Mouse (Mus musculus): ENCODE data around the gene Nr1i3. TPM values are rescaled to one million over a fixed set of nuclear protein-coding genes. Genes with fewer than 3 reads are reported as not detected.

Gene Nr1i3
- not detected in 2 replicates for polyA plus RNA-seq (2012; ENCODE audit: insufficient read depth, insufficient read length, missing spikeins)

DNA sequence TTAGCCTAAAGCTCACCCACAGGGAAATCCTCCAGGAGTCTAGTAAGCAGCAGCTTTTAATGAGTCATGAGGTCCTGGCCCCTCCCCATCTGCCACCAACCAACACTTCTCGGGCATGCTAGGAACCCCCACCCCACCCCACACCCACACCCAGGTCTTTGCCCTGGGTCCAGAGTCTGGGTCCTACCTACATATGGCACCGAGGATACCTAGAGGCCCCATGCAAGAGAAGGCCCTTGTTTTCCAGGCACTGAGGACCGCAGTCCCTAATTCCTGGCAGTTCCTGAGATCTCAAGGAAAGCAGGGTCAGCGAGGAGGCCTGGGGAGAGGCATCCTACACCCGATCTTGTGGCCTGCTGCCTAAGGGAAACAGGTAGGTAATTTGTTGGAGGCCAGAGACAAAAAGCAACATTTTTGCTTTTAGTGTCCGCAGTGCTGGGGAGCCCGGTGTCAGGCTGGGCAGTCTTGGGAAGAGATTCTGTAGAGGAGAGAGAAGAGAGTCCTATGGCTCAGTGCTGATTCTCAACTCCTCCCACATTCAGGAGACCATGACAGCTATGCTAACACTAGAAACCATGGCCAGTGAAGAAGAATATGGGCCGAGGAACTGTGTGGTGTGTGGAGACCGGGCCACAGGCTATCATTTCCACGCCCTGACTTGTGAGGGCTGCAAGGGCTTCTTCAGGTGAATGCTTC lies at the start of gene Nr1i3:
Gene Nr1i3 (plus strand): TSS at position 170 of the 696 bp plus-strand sequence.
- peaks cover 31% of the 10 kb centered on the region for H3K4me1 ChIP-seq (ENCODE audit: control insufficient read depth, insufficient read depth, low read length)
- no peak within 1 kb of the TSS for H3K4me3 ChIP-seq (ENCODE audit: insufficient read depth, low read length)
- no peak within 1 kb of the TSS for H3K27ac ChIP-seq (ENCODE audit: insufficient read depth, low read depth, low read length)
- no peak for TF ChIP-seq CTCF (IDR thresholded peaks at IDR 0.05; ENCODE audit: low read depth, low read length)
- TF ChIP-seq POLR2A (IDR thresholded peaks at IDR 0.05; ENCODE audit: borderline replicate concordance, low read depth, low read length), result no peak

DNA sequence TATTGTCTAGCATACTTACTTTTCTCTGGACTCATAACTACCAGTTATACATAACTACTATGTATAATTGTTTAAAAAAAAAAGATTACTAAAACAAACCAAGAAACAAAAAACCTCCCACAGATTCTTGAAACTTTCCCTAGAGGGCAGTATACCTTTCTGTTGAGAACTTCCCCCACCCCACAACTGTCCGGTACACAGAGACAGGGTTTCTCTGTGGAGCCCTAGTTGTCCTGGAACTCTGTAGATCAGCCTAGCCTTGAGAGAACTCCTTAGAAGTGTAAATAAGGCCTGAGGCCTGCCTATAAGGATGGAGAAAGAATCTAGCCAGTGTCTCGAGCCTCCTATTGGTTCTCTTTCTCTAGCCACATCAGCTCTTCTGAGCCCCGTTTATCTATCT lies 49.5 kb upstream of the Nr1i3 start:
- TF ChIP-seq POLR2A (IDR thresholded peaks at IDR 0.05; ENCODE audit: borderline replicate concordance, low read depth, low read length) (no peak), CTCF (IDR thresholded peaks at IDR 0.05; ENCODE audit: low read depth, low read length) (no peak)
- H3K27ac ChIP-seq (ENCODE audit: insufficient read depth, low read depth, low read length), result peak overlapping the region; percentile 26; the same call in 1 of the 2 replicates
- H3K4me1 ChIP-seq (ENCODE audit: control insufficient read depth, insufficient read depth, low read length), result peaks cover 48% of the 10 kb centered on the region
- no peak overlapping the region for H3K4me3 ChIP-seq (ENCODE audit: insufficient read depth, low read length)

- no peak overlapping the region for H3K4me3 ChIP-seq (ENCODE audit: insufficient read depth, low read length)
- H3K27ac ChIP-seq (ENCODE audit: insufficient read depth, low read depth, low read length), result peak overlapping the region; percentile 45
- TF ChIP-seq POLR2A (IDR thresholded peaks at IDR 0.05; ENCODE audit: borderline replicate concordance, low read depth, low read length) (no peak), CTCF (IDR thresholded peaks at IDR 0.05; ENCODE audit: low read depth, low read length) (no peak)
- H3K4me1 ChIP-seq (ENCODE audit: control insufficient read depth, insufficient read depth, low read length), result peaks cover 50% of the 10 kb centered on the region
These were observed 48.0 kb upstream of the Nr1i3 start for GRCm38 (mm10) chr1:171165629-171166345.

DNA sequence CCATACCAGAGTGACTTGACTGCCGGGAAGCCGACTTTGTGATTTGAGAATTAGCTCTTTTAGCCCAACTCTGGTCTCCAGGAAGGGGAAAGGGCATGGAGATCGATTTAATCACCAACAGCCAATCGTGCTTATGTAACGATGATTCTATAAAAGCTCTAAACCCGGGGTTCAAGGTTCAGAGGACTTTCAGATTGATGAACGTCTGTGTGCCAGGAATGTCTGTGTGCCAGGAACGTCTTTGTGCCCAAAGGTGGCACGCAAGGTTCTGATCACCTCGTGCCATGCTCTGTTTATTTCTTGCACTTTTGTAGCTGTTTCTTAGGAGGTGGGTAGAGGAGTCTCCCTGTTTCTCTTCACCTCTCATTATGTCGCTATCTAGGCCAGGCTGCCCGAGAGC lies 44.9 kb upstream of the Nr1i3 start:
- Histone ChIP-seq H3K4me3 (ENCODE audit: insufficient read depth, low read length) (no peak overlapping the region), H3K27ac (ENCODE audit: insufficient read depth, low read depth, low read length) (no peak overlapping the region)
- no peak for TF ChIP-seq POLR2A (IDR thresholded peaks at IDR 0.05; ENCODE audit: borderline replicate concordance, low read depth, low read length)
- no peak for TF ChIP-seq CTCF (IDR thresholded peaks at IDR 0.05; ENCODE audit: low read depth, low read length)

GRCm38 (mm10) chr1:171169913-171170312 lies 43.9 kb upstream of the Nr1i3 start:
- H3K4me1 ChIP-seq (ENCODE audit: control insufficient read depth, insufficient read depth, low read length), result peaks cover 68% of the 10 kb centered on the region
- TF ChIP-seq POLR2A (IDR thresholded peaks at IDR 0.05; ENCODE audit: borderline replicate concordance, low read depth, low read length), result no peak
- TF ChIP-seq CTCF (IDR thresholded peaks at IDR 0.05; ENCODE audit: low read depth, low read length), result no peak

More for the DNA sequence above, 44.9 kb upstream of the Nr1i3 start:
- peaks cover 64% of the 10 kb centered on the region for H3K4me1 ChIP-seq (ENCODE audit: control insufficient read depth, insufficient read depth, low read length)

DNA sequence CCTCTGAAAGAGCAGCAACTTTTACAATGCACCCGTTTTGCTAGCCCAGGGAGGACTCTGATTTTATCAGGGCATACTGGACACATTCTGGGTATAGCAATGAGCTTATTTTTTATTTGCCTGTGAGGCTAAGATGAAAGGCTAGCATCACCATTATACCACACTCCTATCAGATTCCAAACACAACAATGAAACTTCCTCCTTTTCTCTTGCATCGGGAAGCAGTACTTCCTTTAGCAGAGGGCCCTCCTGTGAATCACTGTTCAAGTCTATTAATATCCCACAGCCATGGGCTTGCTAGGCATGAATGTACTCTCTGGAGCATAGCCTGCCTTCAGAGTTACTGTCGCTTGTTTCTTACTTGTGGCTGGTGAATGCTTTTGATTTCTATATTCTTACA lies 42.6 kb upstream of the Nr1i3 start:
- H3K4me3 ChIP-seq (ENCODE audit: insufficient read depth, low read length), result 0 out of 2 replicates have a peak overlapping the region, but pooled peaks have one; percentile 1
- TF ChIP-seq CTCF (IDR thresholded peaks at IDR 0.05; ENCODE audit: low read depth, low read length) (no peak), POLR2A (IDR thresholded peaks at IDR 0.05; ENCODE audit: borderline replicate concordance, low read depth, low read length) (no peak)
- peak overlapping the region; percentile 97 for H3K27ac ChIP-seq (ENCODE audit: insufficient read depth, low read depth, low read length)
- peaks cover 59% of the 10 kb centered on the region for H3K4me1 ChIP-seq (ENCODE audit: control insufficient read depth, insufficient read depth, low read length)

More at GRCm38 (mm10) chr1:171169913-171170312, 43.9 kb upstream of the Nr1i3 start:
- Histone ChIP-seq H3K27ac (ENCODE audit: insufficient read depth, low read depth, low read length) (peak overlapping the region; percentile 16; the same call in 1 of the 2 replicates), H3K4me3 (ENCODE audit: insufficient read depth, low read length) (no peak overlapping the region)

DNA sequence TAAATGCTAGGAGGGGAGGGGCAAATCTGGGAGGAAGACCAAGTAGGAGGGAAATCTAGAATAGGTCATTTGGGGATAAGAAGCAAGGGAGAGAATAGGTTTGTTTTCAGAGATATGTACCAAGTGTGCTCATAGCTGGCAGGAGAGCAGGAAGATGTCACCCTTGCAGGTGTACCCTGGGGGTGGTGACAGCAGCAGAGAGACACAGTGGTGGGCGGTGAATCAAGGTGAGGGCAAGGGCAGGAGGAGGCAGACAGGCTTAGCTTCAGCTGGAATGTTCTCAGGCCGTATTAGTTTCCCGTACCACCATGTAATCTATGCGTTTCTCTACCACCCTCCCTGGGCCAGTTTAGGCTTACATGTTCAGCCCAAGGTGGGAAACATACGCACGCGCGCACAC lies 41.0 kb upstream of the Nr1i3 start:
- no peak for TF ChIP-seq CTCF (IDR thresholded peaks at IDR 0.05; ENCODE audit: low read depth, low read length)
- Histone ChIP-seq H3K4me1 (ENCODE audit: control insufficient read depth, insufficient read depth, low read length) (peaks cover 57% of the 10 kb centered on the region), H3K27ac (ENCODE audit: insufficient read depth, low read depth, low read length) (no peak overlapping the region), H3K4me3 (ENCODE audit: insufficient read depth, low read length) (no peak overlapping the region)

- no peak overlapping the region for H3K4me3 ChIP-seq (ENCODE audit: insufficient read depth, low read length)
- H3K4me1 ChIP-seq (ENCODE audit: control insufficient read depth, insufficient read depth, low read length), result peaks cover 38% of the 10 kb centered on the region
- no peak overlapping the region for H3K27ac ChIP-seq (ENCODE audit: insufficient read depth, low read depth, low read length)
- TF ChIP-seq POLR2A (IDR thresholded peaks at IDR 0.05; ENCODE audit: borderline replicate concordance, low read depth, low read length) (no peak), CTCF (IDR thresholded peaks at IDR 0.05; ENCODE audit: low read depth, low read length) (no peak)
These were observed 34.1 kb upstream of the Nr1i3 start for GRCm38 (mm10) chr1:171179487-171180171.

DNA sequence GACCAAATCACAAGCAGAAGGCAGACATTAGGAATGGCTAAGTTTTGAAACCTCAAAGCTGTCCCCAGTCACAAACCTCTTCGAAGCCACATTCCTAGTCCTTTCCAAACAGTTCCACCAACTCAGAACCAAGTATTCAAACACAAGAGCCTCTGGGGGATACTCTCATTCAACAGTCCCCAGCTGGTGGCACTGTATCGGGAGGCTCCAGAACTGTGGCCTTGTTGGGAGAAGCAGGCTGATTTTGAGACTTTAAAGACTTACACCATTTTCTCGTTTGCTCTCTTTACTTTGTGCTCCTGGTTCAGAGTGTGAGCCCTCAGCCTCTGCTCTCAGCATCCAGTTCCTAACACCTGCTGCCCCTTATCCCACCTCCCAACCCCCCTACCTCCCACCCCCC lies 30.7 kb upstream of the Nr1i3 start:
- Histone ChIP-seq H3K4me1 (ENCODE audit: control insufficient read depth, insufficient read depth, low read length) (peaks cover 57% of the 10 kb centered on the region), H3K4me3 (ENCODE audit: insufficient read depth, low read length) (no peak overlapping the region), H3K27ac (ENCODE audit: insufficient read depth, low read depth, low read length) (peak overlapping the region; percentile 100)
- no peak for TF ChIP-seq CTCF (IDR thresholded peaks at IDR 0.05; ENCODE audit: low read depth, low read length)
- TF ChIP-seq POLR2A (IDR thresholded peaks at IDR 0.05; ENCODE audit: borderline replicate concordance, low read depth, low read length), result no peak
